Mouse (Mus musculus): ENCODE data around the gene Rasgef1b. TPM values are rescaled to one million over a fixed set of nuclear protein-coding genes. Genes with fewer than 3 reads are reported as not detected.

The Rasgef1b gene
- total and polyA plus RNA-seq, 3 experiments = 0.17 to 0.26 (median 0.21) TPM

GRCm38 (mm10) chr5:99247441-99247840 lies 481.4 kb downstream of the Rasgef1b start:
- Histone ChIP-seq H3K4me2 (ENCODE audit: insufficient read depth, low read depth, poor library complexity, severe bottlenecking) (no peak overlapping the region), H3K4me3 (replicated peaks in 1 of 3; ENCODE audit: low read depth in 2 of 3, low read length in 2 of 3, poor library complexity in 1 of 3) (no peak overlapping the region), H3K4me1 (ENCODE audit: control insufficient read depth in 1 of 2, insufficient read depth in 2 of 2) (peaks cover 0 to 10% of the 10 kb centered on the region in 2 experiments; a peak in 2 of 4 replicates), H3K27me3 (replicated peaks) (peaks cover 9% of the 10 kb centered on the region), H3K27ac (ENCODE audit: insufficient read depth, low read depth) (no peak overlapping the region), H3K79me2 (replicated peaks; ENCODE audit: control insufficient read depth, extremely low read depth, insufficient read depth, poor library complexity, severe bottlenecking) (no peaks in the 10 kb centered on the region), H3K9me3 (replicated peaks; ENCODE audit: low read length) (no peaks in the 10 kb centered on the region), H3K36me3 (replicated peaks in 1 of 2; ENCODE audit: control insufficient read depth in 1 of 2, insufficient read depth in 1 of 2, low read length in 1 of 2) (no peaks in the 10 kb centered on the region), H3K9ac (ENCODE audit: insufficient read depth, low read depth) (no peak overlapping the region)
- dilution Hi-C loops (cut with MboI; ENCODE audit: extremely low pct_ligation_motif_present, extremely low pct_unique_long_range_greater_than_20kb, low sequenced_read_pairs) (no loop called here), in situ Hi-C loops (cut with MboI; ENCODE audit: low pct_ligation_motif_present, low pct_unique_long_range_greater_than_20kb, low sequenced_read_pairs) (loop anchor here (5.0 to 10.0 kb wide), 2 partner anchors 45 to 337 kb away; no protein-coding TSS in a partner anchor)
- TF ChIP-seq HCFC1 (IDR thresholded peaks at IDR 0.05; ENCODE audit: low read depth, low read length) = no peak
- no peak for TF ChIP-seq RCOR1 (conservative IDR thresholded peaks at IDR 0.05; ENCODE audit: low read depth, low read length)
- no peak for TF ChIP-seq JUND (conservative IDR thresholded peaks at IDR 0.05; ENCODE audit: low read depth, low read length)
- TF ChIP-seq ZMIZ1 (IDR thresholded peaks at IDR 0.05; ENCODE audit: low read depth, low read length) = no peak
- no peak for TF ChIP-seq PAX5 (IDR thresholded peaks at IDR 0.05; ENCODE audit: low read length)
- no peak for TF ChIP-seq TCF12 (IDR thresholded peaks at IDR 0.05; ENCODE audit: low read depth, low read length)
- TF ChIP-seq BHLHE40 (IDR thresholded peaks at IDR 0.05; ENCODE audit: low read depth, low read length) = no peak
- no peak for TF ChIP-seq ZC3H11A (IDR thresholded peaks at IDR 0.05; ENCODE audit: low read depth, low read length)
- no peak for TF ChIP-seq RAD21 (IDR thresholded peaks at IDR 0.05; ENCODE audit: low read depth, low read length)
- TF ChIP-seq ETS1 (conservative IDR thresholded peaks at IDR 0.05; ENCODE audit: low read depth, low read length) = no peak
- no peak for TF ChIP-seq TBP (conservative IDR thresholded peaks at IDR 0.05; ENCODE audit: low read depth, low read length)
- no peak for TF ChIP-seq UBTF (IDR thresholded peaks at IDR 0.05; ENCODE audit: low read depth, low read length)
- no peak for TF ChIP-seq MYC (IDR thresholded peaks at IDR 0.05; ENCODE audit: low read depth, low read length)
- TF ChIP-seq EP300 (IDR thresholded peaks at IDR 0.05; ENCODE audit: low read length) = no peak
- TF ChIP-seq MAZ (IDR thresholded peaks at IDR 0.05; ENCODE audit: low read depth, low read length) = no peak
- no peak for TF ChIP-seq CHD1 (IDR thresholded peaks at IDR 0.05; ENCODE audit: low read depth, low read length)
- TF ChIP-seq NRF1 (IDR thresholded peaks at IDR 0.05; ENCODE audit: low read depth, low read length) = no peak
- no peak for TF ChIP-seq POLR2AphosphoS2 (IDR thresholded peaks at IDR 0.05; ENCODE audit: low read depth, low read length)
- TF ChIP-seq JUN (IDR thresholded peaks at IDR 0.05; ENCODE audit: insufficient read depth, low read depth, low read length) = no peak
- no peak for TF ChIP-seq ZKSCAN1 (IDR thresholded peaks at IDR 0.05; ENCODE audit: borderline replicate concordance, low read depth, low read length)
- DNase-seq (ENCODE audit: extremely low read depth) = no peak

DNA sequence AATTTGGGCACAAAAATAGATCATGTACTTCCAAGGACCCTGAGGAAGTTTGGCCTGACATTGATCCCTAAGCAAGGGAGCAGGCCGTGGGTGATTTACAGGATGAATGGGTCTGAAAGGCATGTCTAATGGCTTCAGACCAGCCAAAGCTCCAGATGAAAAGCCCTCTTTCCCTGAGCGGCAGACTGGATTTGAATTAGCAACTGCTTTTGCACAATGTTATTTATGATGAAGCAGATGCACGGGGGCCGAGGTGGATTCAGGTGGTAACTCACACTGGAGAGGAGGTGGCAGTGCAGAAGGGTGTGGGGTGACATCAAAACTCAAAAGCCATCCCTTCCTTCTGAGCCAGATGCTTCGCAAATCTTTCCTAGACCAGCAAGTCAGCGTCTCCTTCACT lies 481.9 kb downstream of the Rasgef1b start:
- Histone ChIP-seq H3K36me3 (replicated peaks in 1 of 2; ENCODE audit: control insufficient read depth in 1 of 2, insufficient read depth in 1 of 2, low read length in 1 of 2) (no peaks in the 10 kb centered on the region), H3K9ac (ENCODE audit: insufficient read depth, low read depth) (no peak overlapping the region), H3K27me3 (replicated peaks) (peaks cover 9% of the 10 kb centered on the region), H3K27ac (ENCODE audit: insufficient read depth, low read depth) (no peak overlapping the region), H3K4me1 (ENCODE audit: control insufficient read depth in 1 of 2, insufficient read depth in 2 of 2) (peaks cover 0 to 6% of the 10 kb centered on the region in 2 experiments; a peak in 2 of 4 replicates), H3K79me2 (replicated peaks; ENCODE audit: control insufficient read depth, extremely low read depth, insufficient read depth, poor library complexity, severe bottlenecking) (no peaks in the 10 kb centered on the region), H3K4me2 (ENCODE audit: insufficient read depth, low read depth, poor library complexity, severe bottlenecking) (no peak overlapping the region), H3K9me3 (replicated peaks; ENCODE audit: low read length) (no peaks in the 10 kb centered on the region), H3K4me3 (replicated peaks in 1 of 3; ENCODE audit: low read depth in 2 of 3, low read length in 2 of 3, poor library complexity in 1 of 3) (no peak overlapping the region)
- no peak for DNase-seq (ENCODE audit: extremely low read depth)
- in situ Hi-C loops (cut with MboI; ENCODE audit: low pct_ligation_motif_present, low pct_unique_long_range_greater_than_20kb, low sequenced_read_pairs) = loop anchor here (5.0 to 10.0 kb wide), 2 partner anchors 45 to 338 kb away; no protein-coding TSS in a partner anchor
- dilution Hi-C loops (cut with MboI; ENCODE audit: extremely low pct_ligation_motif_present, extremely low pct_unique_long_range_greater_than_20kb, low sequenced_read_pairs) = no loop called here
- TF ChIP-seq SMC3 (IDR thresholded peaks at IDR 0.05; ENCODE audit: low read depth, low read length) (no peak), UBTF (IDR thresholded peaks at IDR 0.05; ENCODE audit: low read depth, low read length) (no peak), RCOR1 (conservative IDR thresholded peaks at IDR 0.05; ENCODE audit: low read depth, low read length) (no peak), TBP (conservative IDR thresholded peaks at IDR 0.05; ENCODE audit: low read depth, low read length) (no peak), E2F4 (IDR thresholded peaks at IDR 0.05; ENCODE audit: insufficient replicate concordance, low read depth, low read length) (no peak), USF2 (conservative IDR thresholded peaks at IDR 0.05; ENCODE audit: low read depth, low read length) (no peak), MYC (IDR thresholded peaks at IDR 0.05; ENCODE audit: low read depth, low read length) (no peak), BHLHE40 (IDR thresholded peaks at IDR 0.05; ENCODE audit: low read depth, low read length) (no peak), USF1 (IDR thresholded peaks at IDR 0.05; ENCODE audit: low read depth, low read length) (no peak)
